Mouse (Mus musculus): ENCODE results near the gene Grtp1. TPM values are rescaled to one million over a fixed set of nuclear protein-coding genes. Genes with fewer than 3 reads are reported as not detected.
A peak's percentile ranks its signal among the peaks of the same experiment; 100 is the strongest.

The Grtp1 gene
- polyA plus RNA-seq, 1 experiment from 2014 or later: 8.2 TPM

GRCm38 (mm10) chr8:13204371-13205140, 4.1 kb upstream of the Grtp1 start:
- 46% methylated on average over 12 of the region's 12 CpGs for WGBS (ENCODE audit: insufficient replicate concordance)
- Histone ChIP-seq H3K4me3 (replicated peaks) (peak overlapping the region; percentile 23), H3K4me2 (peak overlapping the region; percentile 96), H3K36me3 (replicated peaks) (0 out of 2 replicates have a peak, but pooled peaks cover 8% of the 10 kb centered on the region), H3K9me3 (replicated peaks) (no peaks in the 10 kb centered on the region), H3K4me1 (replicated peaks) (peaks cover 84% of the 10 kb centered on the region), H3K9ac (peak overlapping the region; percentile 29; the same call in 1 of the 2 replicates), H3K27ac (replicated peaks) (peak overlapping the region; percentile 85), H3K27me3 (peaks cover 9% of the 10 kb centered on the region)
- ATAC-seq (ENCODE audit: insufficient read depth): peak; percentile 40

DNA sequence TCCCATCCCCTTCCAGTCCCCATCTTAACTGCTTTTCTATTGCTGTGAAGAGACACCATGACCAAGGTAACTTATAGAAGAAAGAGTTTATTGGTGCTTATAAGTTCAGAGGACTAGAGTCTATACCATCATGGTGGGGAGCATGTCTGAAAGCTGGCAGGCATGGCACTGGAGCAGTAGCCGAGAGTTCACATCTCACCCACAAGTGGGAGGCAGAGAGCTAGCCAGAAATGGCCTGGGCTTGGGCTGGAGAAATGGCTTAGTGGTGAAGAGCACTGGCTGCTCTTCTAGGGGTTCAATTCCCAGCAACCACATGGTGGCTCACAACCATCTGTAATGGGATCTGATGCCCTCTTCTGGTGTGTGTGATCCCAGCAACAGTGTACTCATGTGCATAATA, 3.1 kb upstream of the Grtp1 start:
- peak overlapping the region; percentile 97 for H3K27ac ChIP-seq (replicated peaks)
- peak overlapping the region; percentile 96 for H3K4me2 ChIP-seq
- H3K9me3 ChIP-seq (replicated peaks): no peaks in the 10 kb centered on the region
- 31% methylated on average over 1 of the region's 1 CpGs for WGBS (ENCODE audit: insufficient replicate concordance)
- H3K9ac ChIP-seq: peak overlapping the region; percentile 66
- no peak for ATAC-seq (ENCODE audit: insufficient read depth)
- H3K36me3 ChIP-seq (replicated peaks): 0 out of 2 replicates have a peak, but pooled peaks cover 8% of the 10 kb centered on the region
- H3K4me1 ChIP-seq (replicated peaks): peaks cover 78% of the 10 kb centered on the region
- peaks cover 17% of the 10 kb centered on the region for H3K27me3 ChIP-seq
- H3K4me3 ChIP-seq (replicated peaks): peak overlapping the region; percentile 75

GRCm38 (mm10) chr8:13202806-13203205, 2.4 kb upstream of the Grtp1 start:
- WGBS (ENCODE audit: insufficient replicate concordance): 15% methylated on average over 3 of the region's 3 CpGs
- H3K4me1 ChIP-seq (replicated peaks): peaks cover 71% of the 10 kb centered on the region
- peak; percentile 81 for ATAC-seq (ENCODE audit: insufficient read depth)

DNA sequence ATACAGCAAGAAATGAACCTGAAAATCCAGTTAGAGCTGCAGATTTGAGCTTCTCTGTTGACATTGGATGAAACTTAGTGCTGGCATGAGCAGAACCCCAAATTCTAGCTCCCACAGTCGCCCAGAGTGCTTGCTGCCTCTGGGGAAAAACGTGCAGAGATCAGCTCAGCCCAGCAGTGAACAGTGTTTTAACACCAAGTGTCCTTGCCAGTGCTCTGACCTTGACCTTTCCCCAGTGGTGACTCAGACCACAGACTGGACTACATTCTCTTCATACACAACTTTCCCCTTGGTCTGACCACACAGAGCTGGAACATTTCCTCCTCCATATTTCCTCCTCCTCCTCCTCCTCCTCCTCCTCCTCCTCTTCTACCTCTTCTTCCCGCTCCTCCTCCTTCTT, 1.6 kb upstream of the Grtp1 start:
- peak overlapping the region; percentile 77 for H3K9ac ChIP-seq
- H3K27ac ChIP-seq (replicated peaks): peak overlapping the region; percentile 97
- H3K4me3 ChIP-seq (replicated peaks): peak overlapping the region; percentile 75
- H3K4me2 ChIP-seq: peak overlapping the region; percentile 96
- H3K27me3 ChIP-seq: peaks cover 17% of the 10 kb centered on the region
- no peak for ATAC-seq (ENCODE audit: insufficient read depth)
- 29% methylated on average over 3 of the region's 3 CpGs for WGBS (ENCODE audit: insufficient replicate concordance)
- 0 out of 2 replicates have a peak, but pooled peaks cover 4% of the 10 kb centered on the region for H3K36me3 ChIP-seq (replicated peaks)
- H3K4me1 ChIP-seq (replicated peaks): peaks cover 64% of the 10 kb centered on the region
- no peaks in the 10 kb centered on the region for H3K9me3 ChIP-seq (replicated peaks)

More at GRCm38 (mm10) chr8:13202806-13203205, 2.4 kb upstream of the Grtp1 start:
- peak overlapping the region; percentile 77 for H3K9ac ChIP-seq
- H3K9me3 ChIP-seq (replicated peaks): no peaks in the 10 kb centered on the region
- 0 out of 2 replicates have a peak, but pooled peaks cover 4% of the 10 kb centered on the region for H3K36me3 ChIP-seq (replicated peaks)
- peaks cover 17% of the 10 kb centered on the region for H3K27me3 ChIP-seq
- peak overlapping the region; percentile 97 for H3K27ac ChIP-seq (replicated peaks)
- H3K4me2 ChIP-seq: peak overlapping the region; percentile 96
- H3K4me3 ChIP-seq (replicated peaks): peak overlapping the region; percentile 75

- Histone ChIP-seq H3K27me3 (peaks cover 17% of the 10 kb centered on the region), H3K36me3 (replicated peaks) (0 out of 2 replicates have a peak, but pooled peaks cover 4% of the 10 kb centered on the region), H3K9ac (peak overlapping the region; percentile 77), H3K4me3 (replicated peaks) (peak overlapping the region; percentile 75), H3K4me2 (peak overlapping the region; percentile 96), H3K27ac (replicated peaks) (peak overlapping the region; percentile 97), H3K4me1 (replicated peaks) (peaks cover 53% of the 10 kb centered on the region), H3K9me3 (replicated peaks) (no peaks in the 10 kb centered on the region)
- ATAC-seq (ENCODE audit: insufficient read depth): peak; percentile 49
- 2% methylated on average over 18 of the region's 18 CpGs for WGBS (ENCODE audit: insufficient replicate concordance)
Measured at GRCm38 (mm10) chr8:13201013-13201334, 554 bp upstream of the Grtp1 start.

- Histone ChIP-seq H3K4me1 (replicated peaks) (peaks cover 39% of the 10 kb centered on the region), H3K4me2 (peak overlapping the region; percentile 96), H3K27me3 (peaks cover 17% of the 10 kb centered on the region), H3K27ac (replicated peaks) (no peak overlapping the region), H3K36me3 (replicated peaks) (0 out of 2 replicates have a peak, but pooled peaks cover 4% of the 10 kb centered on the region), H3K9ac (peak overlapping the region; percentile 77), H3K4me3 (replicated peaks) (peak overlapping the region; percentile 75), H3K9me3 (replicated peaks) (no peaks in the 10 kb centered on the region)
- ATAC-seq (ENCODE audit: insufficient read depth): no peak
- WGBS (ENCODE audit: insufficient replicate concordance): 37% methylated on average over 14 of the region's 14 CpGs
Measured at GRCm38 (mm10) chr8:13199385-13200061, 897 bp downstream of the Grtp1 start.

DNA sequence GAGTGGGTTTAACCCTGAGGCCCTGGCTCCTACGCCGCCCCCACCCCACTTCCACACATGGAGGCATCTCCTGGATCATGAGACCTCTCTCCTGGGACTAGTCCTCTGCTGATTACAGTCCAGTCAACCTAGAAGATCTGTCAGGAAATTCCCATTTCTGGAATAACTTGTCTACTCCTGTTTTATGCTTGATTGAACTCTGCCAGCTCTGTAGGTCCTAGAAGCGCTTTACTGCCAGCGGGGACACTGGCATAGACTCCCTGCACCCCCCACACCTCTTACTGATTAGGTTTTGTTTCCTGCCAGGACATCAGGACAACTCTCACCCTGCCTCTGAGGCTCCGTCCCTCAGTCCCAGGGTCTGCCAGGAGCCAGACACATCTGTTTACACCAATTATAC, 2.9 kb downstream of the Grtp1 start:
- ATAC-seq (ENCODE audit: insufficient read depth): no peak
- no peak overlapping the region for H3K27ac ChIP-seq (replicated peaks)
- H3K9ac ChIP-seq: no peak overlapping the region
- peaks cover 17% of the 10 kb centered on the region for H3K27me3 ChIP-seq
- peaks cover 20% of the 10 kb centered on the region for H3K4me1 ChIP-seq (replicated peaks)
- no peaks in the 10 kb centered on the region for H3K9me3 ChIP-seq (replicated peaks)
- H3K4me2 ChIP-seq: no peak overlapping the region
- WGBS (ENCODE audit: insufficient replicate concordance): 80% methylated on average over 5 of the region's 5 CpGs
- H3K36me3 ChIP-seq (replicated peaks): no peaks in the 10 kb centered on the region
- H3K4me3 ChIP-seq (replicated peaks): no peak overlapping the region

DNA sequence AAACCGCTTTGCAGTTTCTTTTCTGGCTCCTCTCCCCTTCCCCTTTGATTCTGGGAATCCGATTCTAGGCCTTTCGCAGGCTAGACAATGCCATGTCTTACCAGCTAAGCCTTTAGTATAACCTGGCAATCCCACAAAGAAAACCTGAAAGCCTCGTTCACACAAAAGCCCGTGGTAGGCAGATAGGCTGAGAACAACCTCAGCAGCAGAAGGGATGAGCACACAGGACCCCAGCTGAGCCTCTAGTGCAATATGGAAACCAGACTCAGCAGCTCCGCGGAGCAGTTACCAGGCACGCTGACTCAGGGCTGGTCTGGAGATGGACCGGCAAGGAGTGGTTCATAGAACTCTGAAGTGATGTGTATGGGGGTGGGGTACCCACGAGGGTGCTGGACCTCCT, 5.6 kb downstream of the Grtp1 start:
- H3K4me2 ChIP-seq: no peak overlapping the region
- ATAC-seq (ENCODE audit: insufficient read depth): no peak
- no peaks in the 10 kb centered on the region for H3K36me3 ChIP-seq (replicated peaks)
- no peak overlapping the region for H3K27ac ChIP-seq (replicated peaks)
- no peak overlapping the region for H3K4me3 ChIP-seq (replicated peaks)
- no peak overlapping the region for H3K9ac ChIP-seq
- H3K9me3 ChIP-seq (replicated peaks): no peaks in the 10 kb centered on the region
- H3K4me1 ChIP-seq (replicated peaks): peaks cover 7% of the 10 kb centered on the region
- peaks cover 11% of the 10 kb centered on the region for H3K27me3 ChIP-seq
- 59% methylated on average over 10 of the region's 10 CpGs for WGBS (ENCODE audit: insufficient replicate concordance)

GRCm38 (mm10) chr8:13190235-13190634, 10.2 kb downstream of the Grtp1 start:
- WGBS (ENCODE audit: insufficient replicate concordance): 82% methylated on average over 8 of the region's 8 CpGs
- Histone ChIP-seq H3K27me3 (no peaks in the 10 kb centered on the region), H3K9me3 (replicated peaks) (no peaks in the 10 kb centered on the region), H3K9ac (no peak overlapping the region), H3K36me3 (replicated peaks) (no peaks in the 10 kb centered on the region), H3K27ac (replicated peaks) (no peak overlapping the region), H3K4me2 (no peak overlapping the region), H3K4me3 (replicated peaks) (no peak overlapping the region), H3K4me1 (replicated peaks) (no peaks in the 10 kb centered on the region)
- ATAC-seq (ENCODE audit: insufficient read depth): no peak

- Histone ChIP-seq H3K4me1 (replicated peaks) (no peaks in the 10 kb centered on the region), H3K27me3 (no peaks in the 10 kb centered on the region), H3K4me2 (no peak overlapping the region), H3K36me3 (replicated peaks) (no peaks in the 10 kb centered on the region; the same call in 1 of the 2 replicates), H3K27ac (replicated peaks) (no peak overlapping the region), H3K4me3 (replicated peaks) (no peak overlapping the region), H3K9me3 (replicated peaks) (no peaks in the 10 kb centered on the region), H3K9ac (no peak overlapping the region)
- WGBS (ENCODE audit: insufficient replicate concordance): 84% methylated on average over 1 of the region's 1 CpGs
- ATAC-seq (ENCODE audit: insufficient read depth): no peak
Measured at GRCm38 (mm10) chr8:13188857-13189256, 11.6 kb downstream of the Grtp1 start.

- no peaks in the 10 kb centered on the region for H3K9me3 ChIP-seq (replicated peaks)
- no peak overlapping the region for H3K27ac ChIP-seq (replicated peaks)
- no peak overlapping the region for H3K9ac ChIP-seq
- no peaks in the 10 kb centered on the region for H3K4me1 ChIP-seq (replicated peaks)
- 77% methylated on average over 13 of the region's 13 CpGs for WGBS (ENCODE audit: insufficient replicate concordance)
- no peaks in the 10 kb centered on the region for H3K27me3 ChIP-seq
- no peak overlapping the region for H3K4me2 ChIP-seq
- no peak for ATAC-seq (ENCODE audit: insufficient read depth)
- H3K36me3 ChIP-seq (replicated peaks): no peaks in the 10 kb centered on the region; the same call in 1 of the 2 replicates
- no peak overlapping the region for H3K4me3 ChIP-seq (replicated peaks)
Measured at GRCm38 (mm10) chr8:13188052-13188555, 12.3 kb downstream of the Grtp1 start.
